Mouse (Mus musculus): ENCODE data around the gene Impdh1. TPM values are rescaled to one million over a fixed set of nuclear protein-coding genes. Genes with fewer than 3 reads are reported as not detected.

Impdh1 gene
- total and polyA plus RNA-seq, 2 experiments from 2014 or later: 37.8 to 64.4 TPM

- H3K27me3 ChIP-seq (ENCODE audit: insufficient read depth, low read length): no peaks in the 10 kb centered on the region
- no peak overlapping the region for H3K9ac ChIP-seq (replicated peaks; ENCODE audit: low read length)
- H3K27ac ChIP-seq: 0 out of 2 replicates have a peak overlapping the region, but pooled peaks have one; percentile 68
- peak overlapping the region; percentile 97 for H3K4me2 ChIP-seq (ENCODE audit: low read depth, low read length)
- TF ChIP-seq CTCF (IDR thresholded peaks at IDR 0.05; ENCODE audit: low read depth): no peak
- H3K9me3 ChIP-seq (ENCODE audit: low read length): no peaks in the 10 kb centered on the region
- H3K36me3 ChIP-seq (ENCODE audit: insufficient read depth, low read length): no peaks in the 10 kb centered on the region
- no peak for DNase-seq (ENCODE audit: low spot score)
- no peak for ATAC-seq
- H3K4me3 ChIP-seq (ENCODE audit: low read length): peak overlapping the region; percentile 74; the same call in 1 of the 2 replicates
- 38% methylated on average over 5 of the region's 5 CpGs for WGBS
- H3K4me1 ChIP-seq (ENCODE audit: insufficient read depth, low read length): peaks cover 13% of the 10 kb centered on the region
Measured at GRCm38 (mm10) chr6:29214776-29215175, 1.4 kb downstream of the Impdh1 start.

- Histone ChIP-seq H3K36me3 (ENCODE audit: insufficient read depth, low read length) (no peaks in the 10 kb centered on the region), H3K4me1 (ENCODE audit: insufficient read depth, low read length) (peaks cover 13% of the 10 kb centered on the region), H3K4me2 (ENCODE audit: low read depth, low read length) (peak overlapping the region; percentile 97; the same call in 1 of the 2 replicates), H3K27me3 (ENCODE audit: insufficient read depth, low read length) (no peaks in the 10 kb centered on the region), H3K4me3 (ENCODE audit: low read length) (no peak overlapping the region), H3K27ac (no peak overlapping the region), H3K9me3 (ENCODE audit: low read length) (no peaks in the 10 kb centered on the region), H3K9ac (replicated peaks; ENCODE audit: low read length) (no peak overlapping the region)
- TF ChIP-seq CTCF (IDR thresholded peaks at IDR 0.05; ENCODE audit: low read depth): 0 out of 2 replicates have a peak, but pooled peaks have one; percentile 16
- WGBS: 10% methylated on average over 1 of the region's 1 CpGs
- ATAC-seq: no peak
- DNase-seq (ENCODE audit: low spot score): no peak
Measured at GRCm38 (mm10) chr6:29214245-29214644, 1.9 kb downstream of the Impdh1 start.

GRCm38 (mm10) chr6:29213436-29213835 is 2.7 kb downstream of the Impdh1 start:
- Histone ChIP-seq H3K27me3 (ENCODE audit: insufficient read depth, low read length) (no peaks in the 10 kb centered on the region), H3K36me3 (ENCODE audit: insufficient read depth, low read length) (no peaks in the 10 kb centered on the region), H3K4me1 (ENCODE audit: insufficient read depth, low read length) (peaks cover 13% of the 10 kb centered on the region), H3K4me3 (ENCODE audit: low read length) (no peak overlapping the region), H3K9ac (replicated peaks; ENCODE audit: low read length) (no peak overlapping the region), H3K9me3 (ENCODE audit: low read length) (no peaks in the 10 kb centered on the region), H3K27ac (no peak overlapping the region), H3K4me2 (ENCODE audit: low read depth, low read length) (no peak overlapping the region)
- ATAC-seq (no peak), DNase-seq (ENCODE audit: low spot score) (no peak)
- WGBS: 50% methylated on average over 5 of the region's 5 CpGs
- no peak for TF ChIP-seq CTCF (IDR thresholded peaks at IDR 0.05; ENCODE audit: low read depth)

- Histone ChIP-seq H3K4me1 (ENCODE audit: insufficient read depth, low read length) (peaks cover 13% of the 10 kb centered on the region), H3K4me2 (ENCODE audit: low read depth, low read length) (peak overlapping the region; percentile 71), H3K9ac (replicated peaks; ENCODE audit: low read length) (peak overlapping the region; percentile 73), H3K9me3 (ENCODE audit: low read length) (no peaks in the 10 kb centered on the region), H3K27ac (peak overlapping the region; percentile 83), H3K36me3 (ENCODE audit: insufficient read depth, low read length) (no peaks in the 10 kb centered on the region), H3K4me3 (ENCODE audit: low read length) (peak overlapping the region; percentile 66), H3K27me3 (ENCODE audit: insufficient read depth, low read length) (no peaks in the 10 kb centered on the region)
- ATAC-seq (peak; percentile 84), DNase-seq (ENCODE audit: low spot score) (peak; percentile 88)
- under 1% methylated on average over 62 of the region's 66 CpGs for WGBS
- no peak for TF ChIP-seq CTCF (IDR thresholded peaks at IDR 0.05; ENCODE audit: low read depth)
Measured at GRCm38 (mm10) chr6:29211806-29212492, 4.2 kb downstream of the Impdh1 start.

GRCm38 (mm10) chr6:29211146-29211545 is 5.0 kb downstream of the Impdh1 start:
- peak overlapping the region; percentile 66 for H3K4me3 ChIP-seq (ENCODE audit: low read length)
- H3K9ac ChIP-seq (replicated peaks; ENCODE audit: low read length): peak overlapping the region; percentile 73
- no peaks in the 10 kb centered on the region for H3K27me3 ChIP-seq (ENCODE audit: insufficient read depth, low read length)
- peaks cover 13% of the 10 kb centered on the region for H3K4me1 ChIP-seq (ENCODE audit: insufficient read depth, low read length)
- DNase-seq (ENCODE audit: low spot score) (no peak), ATAC-seq (no peak)
- 26% methylated on average over 7 of the region's 7 CpGs for WGBS
- 0 out of 2 replicates have a peak, but pooled peaks cover 4% of the 10 kb centered on the region for H3K36me3 ChIP-seq (ENCODE audit: insufficient read depth, low read length)
- no peaks in the 10 kb centered on the region for H3K9me3 ChIP-seq (ENCODE audit: low read length)
- H3K27ac ChIP-seq: peak overlapping the region; percentile 83
- TF ChIP-seq CTCF (IDR thresholded peaks at IDR 0.05; ENCODE audit: low read depth): peak; percentile 33
- H3K4me2 ChIP-seq (ENCODE audit: low read depth, low read length): peak overlapping the region; percentile 71

GRCm38 (mm10) chr6:29210231-29210936 is 5.8 kb downstream of the Impdh1 start:
- no peak for TF ChIP-seq CTCF (IDR thresholded peaks at IDR 0.05; ENCODE audit: low read depth)
- Histone ChIP-seq H3K4me3 (ENCODE audit: low read length) (no peak overlapping the region), H3K9ac (replicated peaks; ENCODE audit: low read length) (no peak overlapping the region), H3K4me1 (ENCODE audit: insufficient read depth, low read length) (peaks cover 13% of the 10 kb centered on the region), H3K36me3 (ENCODE audit: insufficient read depth, low read length) (0 out of 2 replicates have a peak, but pooled peaks cover 8% of the 10 kb centered on the region), H3K9me3 (ENCODE audit: low read length) (no peaks in the 10 kb centered on the region), H3K27ac (no peak overlapping the region), H3K4me2 (ENCODE audit: low read depth, low read length) (peak overlapping the region; percentile 71; the same call in 1 of the 2 replicates), H3K27me3 (ENCODE audit: insufficient read depth, low read length) (no peaks in the 10 kb centered on the region)
- no peak for DNase-seq (ENCODE audit: low spot score)
- WGBS: 84% methylated on average over 9 of the region's 9 CpGs
- ATAC-seq: no peak

Measured in hindbrain, postnatal 0 days (tissue).